Mouse (Mus musculus): ENCODE data around the gene Usp38.

Usp38 gene

GRCm38 (mm10) chr8:80961937-80962591 is 52.7 kb downstream of the Usp38 start:
- DNase-seq (ENCODE audit: low read depth, low spot score): no peak

GRCm38 (mm10) chr8:80961070-80961609 is 53.6 kb downstream of the Usp38 start:
- no peak for DNase-seq (ENCODE audit: low read depth, low spot score)

GRCm38 (mm10) chr8:80959588-80960268 is 55.0 kb downstream of the Usp38 start:
- DNase-seq (ENCODE audit: low read depth, low spot score): peak; percentile 27

- DNase-seq (ENCODE audit: low read depth, low spot score): no peak
Observed at GRCm38 (mm10) chr8:80957776-80958175, 57.0 kb downstream of the Usp38 start.

- DNase-seq (ENCODE audit: low read depth, low spot score): no peak
Observed at GRCm38 (mm10) chr8:80952973-80953372, 61.8 kb downstream of the Usp38 start.

- DNase-seq (ENCODE audit: low read depth, low spot score): no peak
Observed at GRCm38 (mm10) chr8:80952235-80952915, 62.4 kb downstream of the Usp38 start.

- no peak for DNase-seq (ENCODE audit: low read depth, low spot score)
Observed at GRCm38 (mm10) chr8:80948405-80949183, 66.1 kb downstream of the Usp38 start.

- DNase-seq (ENCODE audit: low read depth, low spot score): no peak
Observed at GRCm38 (mm10) chr8:80943742-80944141, 71.0 kb downstream of the Usp38 start.

- no peak for DNase-seq (ENCODE audit: low read depth, low spot score)
Observed at GRCm38 (mm10) chr8:80941621-80942020, 73.1 kb downstream of the Usp38 start.

- peak; percentile 25 for DNase-seq (ENCODE audit: low read depth, low spot score)
Observed at GRCm38 (mm10) chr8:80937814-80938650, 76.7 kb downstream of the Usp38 start.

Measured in forelimb bud, embryonic 11.5 days (tissue).